Mouse (Mus musculus) forebrain, embryonic 14.5 days (tissue): ENCODE results near the gene Sema5b. TPM values are rescaled to one million over a fixed set of nuclear protein-coding genes. Genes with fewer than 3 reads are reported as not detected.

Experiments used
- ATAC-seq: fragments of 200-750 bp; cut with Nextera tagmentation; 2 replicates; pipeline ENCODE4 v1.8.0; 2017; ENCODE audit warnings: mild to moderate bottlenecking, moderate library complexity
- DNase-seq: peaks from one replicate; pipeline ENCODE4 v3.0.0-alpha.2; 2015; ENCODE audit warnings: low spot score
- H3K27ac ChIP-seq: fragments of 300-500 bp; sonication (generic); 2 replicates; pipeline ENCODE4 v1.5.1; 2014; ENCODE audit warnings: low read depth, mild to moderate bottlenecking, control low read depth, low read length, moderate library complexity
- H3K27me3 ChIP-seq: fragments of 300-500 bp; sonication (generic); replicated peaks from 2 replicates; pipeline ENCODE4 v1.6.1; 2014; ENCODE audit warnings: low read length, control low read depth, mixed read lengths; ENCODE audit not compliant: control insufficient read depth, insufficient read depth
- H3K36me3 ChIP-seq: fragments of 300-500 bp; sonication (generic); 2 replicates; pipeline ENCODE4 v1.6.1; 2014; ENCODE audit warnings: low read length, control low read depth; ENCODE audit not compliant: control insufficient read depth, insufficient read depth
- H3K4me1 ChIP-seq: fragments of 300-500 bp; sonication (generic); 2 replicates; pipeline ENCODE4 v1.6.1; 2014; ENCODE audit warnings: antibody characterized with exemption, low read length, control low read depth; ENCODE audit not compliant: control insufficient read depth, insufficient read depth
- H3K4me2 ChIP-seq: fragments of 300-500 bp; sonication (generic); 2 replicates; pipeline ENCODE4 v1.6.1; 2014; ENCODE audit warnings: mild to moderate bottlenecking, control low read depth, low read length
- H3K4me3 ChIP-seq: fragments of 300-500 bp; sonication (generic); 2 replicates; pipeline ENCODE4 v1.5.1; 2014; ENCODE audit warnings: low read depth, low read length, control low read depth
- H3K9ac ChIP-seq: fragments of 300-500 bp; sonication (generic); 2 replicates; pipeline ENCODE4 v1.6.1; 2014; ENCODE audit warnings: mild to moderate bottlenecking, low read length, control low read depth, moderate library complexity
- H3K9me3 ChIP-seq: fragments of 300-500 bp; sonication (generic); replicated peaks from 2 replicates; pipeline ENCODE4 v1.6.1; 2016; ENCODE audit warnings: low read length, control low read depth, mixed read lengths; ENCODE audit not compliant: control insufficient read depth
- WGBS: fragments of 180-500 bp; shearing (Covaris S2); extraction: QIAGEN DNeasy Blood & Tissue Kit; methylation state at CpG from one replicate; pipeline ENCODE4 v1.1.7; 2014; 5-methylcytosine and 5-hydroxymethylcytosine counted together
- polyA plus RNA-seq: library from polyadenylated mRNA; unstranded; fragments of >200 nt; fragmentation: Nextera tagmentation; extraction: Ambion mirVana; gene quantifications from 2 replicates; pipeline ENCODE4 v1.2.1, GENCODE M21; 2014

Gene Sema5b
- polyA plus RNA-seq, 1 experiment from 2014 or later: 10.5 TPM

GRCm38 (mm10) chr16:35681327-35682108 is 140.6 kb downstream of the Sema5b start:
- 73% methylated on average over 17 of the region's 17 CpGs for WGBS
- H3K4me2 ChIP-seq: no peak overlapping the region
- H3K4me1 ChIP-seq: no peaks in the 10 kb centered on the region
- no peaks in the 10 kb centered on the region for H3K36me3 ChIP-seq
- no peaks in the 10 kb centered on the region for H3K9me3 ChIP-seq
- H3K27ac ChIP-seq: no peak overlapping the region
- ATAC-seq: no peak
- DNase-seq: no peak
- H3K9ac ChIP-seq: no peak overlapping the region
- H3K4me3 ChIP-seq: no peak overlapping the region
- H3K27me3 ChIP-seq: no peaks in the 10 kb centered on the region

- no peaks in the 10 kb centered on the region for H3K27me3 ChIP-seq
- no peak overlapping the region for H3K4me2 ChIP-seq
- H3K36me3 ChIP-seq: no peaks in the 10 kb centered on the region
- DNase-seq: no peak
- H3K9ac ChIP-seq: no peak overlapping the region
- H3K27ac ChIP-seq: no peak overlapping the region
- ATAC-seq: no peak
- WGBS: 81% methylated on average over 13 of the region's 13 CpGs
- H3K9me3 ChIP-seq: no peaks in the 10 kb centered on the region
- H3K4me1 ChIP-seq: no peaks in the 10 kb centered on the region
- no peak overlapping the region for H3K4me3 ChIP-seq
Measured at GRCm38 (mm10) chr16:35685027-35685426, 144.1 kb downstream of the Sema5b start.

GRCm38 (mm10) chr16:35686491-35686890 is 145.5 kb downstream of the Sema5b start:
- no peak overlapping the region for H3K9ac ChIP-seq
- H3K4me3 ChIP-seq: no peak overlapping the region
- no peaks in the 10 kb centered on the region for H3K4me1 ChIP-seq
- H3K4me2 ChIP-seq: no peak overlapping the region
- DNase-seq (peak; percentile 51), ATAC-seq (no peak)
- H3K36me3 ChIP-seq: no peaks in the 10 kb centered on the region
- no peaks in the 10 kb centered on the region for H3K9me3 ChIP-seq
- WGBS: 69% methylated on average over 7 of the region's 7 CpGs
- no peak overlapping the region for H3K27ac ChIP-seq
- H3K27me3 ChIP-seq: no peaks in the 10 kb centered on the region

- Histone ChIP-seq H3K9ac (no peak overlapping the region), H3K4me1 (no peaks in the 10 kb centered on the region), H3K27ac (no peak overlapping the region), H3K4me3 (no peak overlapping the region), H3K27me3 (no peaks in the 10 kb centered on the region), H3K36me3 (no peaks in the 10 kb centered on the region; the same call in 1 of the 2 replicates), H3K9me3 (no peaks in the 10 kb centered on the region), H3K4me2 (no peak overlapping the region)
- DNase-seq (no peak), ATAC-seq (no peak)
- WGBS: 95% methylated on average over 7 of the region's 7 CpGs
Measured at GRCm38 (mm10) chr16:35691606-35692005, 150.7 kb downstream of the Sema5b start.

- Histone ChIP-seq H3K4me3 (no peak overlapping the region), H3K9ac (no peak overlapping the region), H3K4me1 (no peaks in the 10 kb centered on the region), H3K4me2 (no peak overlapping the region), H3K27me3 (no peaks in the 10 kb centered on the region), H3K9me3 (no peaks in the 10 kb centered on the region), H3K27ac (no peak overlapping the region), H3K36me3 (peaks cover 10% of the 10 kb centered on the region)
- WGBS: 76% methylated on average over 13 of the region's 13 CpGs
- no peak for DNase-seq
- ATAC-seq: no peak
Measured at GRCm38 (mm10) chr16:35694250-35694846, 153.4 kb downstream of the Sema5b start.

- Histone ChIP-seq H3K36me3 (peaks cover 10% of the 10 kb centered on the region), H3K4me2 (no peak overlapping the region), H3K4me3 (no peak overlapping the region), H3K9me3 (no peaks in the 10 kb centered on the region), H3K4me1 (no peaks in the 10 kb centered on the region), H3K9ac (no peak overlapping the region), H3K27ac (no peak overlapping the region), H3K27me3 (no peaks in the 10 kb centered on the region)
- WGBS: 95% methylated on average over 2 of the region's 2 CpGs
- DNase-seq: no peak
- no peak for ATAC-seq
Measured at GRCm38 (mm10) chr16:35696103-35696502, 155.2 kb downstream of the Sema5b start.

- no peak for DNase-seq
- Histone ChIP-seq H3K4me1 (no peaks in the 10 kb centered on the region), H3K36me3 (peaks cover 20% of the 10 kb centered on the region), H3K9me3 (no peaks in the 10 kb centered on the region), H3K27ac (no peak overlapping the region), H3K9ac (no peak overlapping the region), H3K4me2 (no peak overlapping the region), H3K4me3 (no peak overlapping the region), H3K27me3 (no peaks in the 10 kb centered on the region)
- 81% methylated on average over 11 of the region's 11 CpGs for WGBS
- ATAC-seq: no peak
Measured at GRCm38 (mm10) chr16:35701823-35702222, 160.9 kb downstream of the Sema5b start.

- ATAC-seq: no peak
- peak; percentile 31 for DNase-seq
- H3K36me3 ChIP-seq: peaks cover 10% of the 10 kb centered on the region; the same call in 1 of the 2 replicates
- no peak overlapping the region for H3K4me2 ChIP-seq
- H3K9me3 ChIP-seq: no peaks in the 10 kb centered on the region
- no peaks in the 10 kb centered on the region for H3K27me3 ChIP-seq
- H3K27ac ChIP-seq: no peak overlapping the region
- no peaks in the 10 kb centered on the region for H3K4me1 ChIP-seq
- no peak overlapping the region for H3K4me3 ChIP-seq
- WGBS: 71% methylated on average over 16 of the region's 16 CpGs
- no peak overlapping the region for H3K9ac ChIP-seq
Measured at GRCm38 (mm10) chr16:35703763-35704679, 163.1 kb downstream of the Sema5b start.
